Comparison of ENCODE assay signal across 13 mouse cellular contexts in genomic region chr1:77502554-77503119, GRCm38 (mm10). TPM values are rescaled to one million over a fixed set of nuclear protein-coding genes. Genes with fewer than 3 reads are reported as not detected.
DNase-seq lines count a peak whose midpoint lies in the region; ATAC-seq and TF ChIP-seq lines count a peak whose summit lies in the region.
"Had no signal": no experiment of that assay in that cellular context is flagged by ENCODE, and none has a peak within 500 bp of the region (broad histone marks: within the 10 kb centered on the region; RNA-seq: fewer than 3 reads in every experiment).

No protein-coding gene starts in this region.

- no peak overlapping the region for H3K9ac ChIP-seq in heart, adult 2 months (ENCODE audit: low read depth, low read length)
- peak overlapping the region; percentile 25; the same call in 1 of the 2 replicates for H3K9ac ChIP-seq in forebrain, embryonic 14.5 days (ENCODE audit: low read length)

- TF ChIP-seq EP300 in heart, adult 2 months (IDR thresholded peaks at IDR 0.05; ENCODE audit: insufficient read depth, low read depth, low read length) = no peak

- DNase-seq in heart, adult 11 months = peak; percentile 84
- DNase-seq in heart, adult 2 months = no peak
- DNase-seq in forebrain, embryonic 14.5 days (ENCODE audit: low spot score) = peak; percentile 55
- peak; percentile 81 for DNase-seq in midbrain, embryonic 10.5 days (ENCODE audit: low spot score)
- peak; percentile 74 for DNase-seq in retina, postnatal 1 day
- no peak for DNase-seq in cerebellum, postnatal 36 days
- no peak for DNase-seq in c-Kit-positive CD71-positive TER-119-positive erythroid progenitor cells, embryonic 14.5 days (ENCODE audit: low spot score)
- no peak for DNase-seq in MN1 (ENCODE audit: low spot score)
- DNase-seq: gastrocnemius, adult 2 months; heart, postnatal 4 days; kidney, postnatal 25 days; lung, postnatal 10 days; thymus, postnatal 4 days had no signal

- H3K4me1 ChIP-seq in heart, adult 2 months (ENCODE audit: control insufficient read depth, insufficient read depth, low read length) = peaks cover 11% of the 10 kb centered on the region
- peaks cover 82% of the 10 kb centered on the region for H3K4me1 ChIP-seq in forebrain, embryonic 14.5 days (ENCODE audit: control insufficient read depth, insufficient read depth, low read length)
- peaks cover 99% of the 10 kb centered on the region for H3K4me1 ChIP-seq in midbrain, embryonic 10.5 days

- H3K4me3 ChIP-seq in heart, adult 2 months = no peak overlapping the region
- H3K4me3 ChIP-seq in forebrain, embryonic 14.5 days (ENCODE audit: low read depth, low read length) = peak overlapping the region; percentile 23
- H3K4me3 ChIP-seq in midbrain, embryonic 10.5 days = peak overlapping the region; percentile 34; the same call in 1 of the 2 replicates
- H3K4me3 ChIP-seq: gastrocnemius, adult 2 months had no signal

- TF ChIP-seq CTCF in heart, adult 2 months (IDR thresholded peaks at IDR 0.05) = no peak

- intact Hi-C loops in heart, adult 2 months (cut with DNase I) = no loop called here

- H3K27me3 ChIP-seq in heart, adult 2 months (ENCODE audit: control insufficient read depth, insufficient read depth, low read length) = no peaks in the 10 kb centered on the region
- H3K27me3 ChIP-seq in forebrain, embryonic 14.5 days (replicated peaks; ENCODE audit: control insufficient read depth, insufficient read depth, low read length) = no peaks in the 10 kb centered on the region
- peaks cover 79% of the 10 kb centered on the region for H3K27me3 ChIP-seq in midbrain, embryonic 10.5 days (ENCODE audit: low read depth, poor library complexity, severe bottlenecking)

- WGBS in heart, adult 2 months = 60% methylated on average over 11 of the region's 11 CpGs
- 6% methylated on average over 11 of the region's 11 CpGs for WGBS in forebrain, embryonic 14.5 days
- 19% methylated on average over 11 of the region's 11 CpGs for WGBS in midbrain, embryonic 10.5 days

- no peak for TF ChIP-seq POLR2A in heart, adult 2 months (IDR thresholded peaks at IDR 0.05; ENCODE audit: insufficient read depth, low read depth, low read length)

- no peak overlapping the region for H3K27ac ChIP-seq in heart, adult 2 months
- no peak overlapping the region; the same call in 1 of the 2 replicates for H3K27ac ChIP-seq in forebrain, embryonic 14.5 days (ENCODE audit: low read depth, low read length)
- H3K27ac ChIP-seq in midbrain, embryonic 10.5 days (replicated peaks) = peak overlapping the region; percentile 72
- H3K27ac ChIP-seq: gastrocnemius, adult 2 months had no signal

- H3K9me3 ChIP-seq in forebrain, embryonic 14.5 days (replicated peaks; ENCODE audit: control insufficient read depth, low read length) = no peaks in the 10 kb centered on the region
- H3K9me3 ChIP-seq in midbrain, embryonic 10.5 days (replicated peaks) = no peaks in the 10 kb centered on the region

- H3K79me2 ChIP-seq in heart, adult 2 months (replicated peaks; ENCODE audit: control insufficient read depth, insufficient read depth, low read length) = peaks cover 5% of the 10 kb centered on the region

- H3K4me2 ChIP-seq in forebrain, embryonic 14.5 days (ENCODE audit: low read length) = peak overlapping the region; percentile 62

- no peak for ATAC-seq in forebrain, embryonic 14.5 days

- peaks cover 36% of the 10 kb centered on the region for H3K36me3 ChIP-seq in heart, adult 2 months (ENCODE audit: control insufficient read depth, insufficient read depth, low read length)
- peaks cover 20% of the 10 kb centered on the region for H3K36me3 ChIP-seq in forebrain, embryonic 14.5 days (ENCODE audit: control insufficient read depth, insufficient read depth, low read length)
- H3K36me3 ChIP-seq in midbrain, embryonic 10.5 days = peaks cover 34% of the 10 kb centered on the region

RNA-seq across cellular contexts. Expression of gene Epha4, which starts 12.3 kb away (rescaled TPM):
- 10 to 100 TPM; 25.4 to 45.5 TPM for total RNA-seq in heart, adult 2 months (2021)
- 28.4 and 62.6 TPM in 2 replicates for polyA plus RNA-seq in heart, adult 2 months (2012; rRNA removed)
- polyA plus RNA-seq in forebrain, embryonic 14.5 days (2014; fragmentation: Nextera tagmentation; extraction: Ambion mirVana) = 85.7 and 89.1 TPM in 2 replicates
- polyA plus RNA-seq in midbrain, embryonic 10.5 days (2016; fragmentation: Nextera tagmentation; extraction: Ambion mirVana) = 17.1 and 22.9 TPM in 2 replicates

Comparison
In these comparisons a context has a peak if more than half of its experiments do, and no peak if none do; other contexts are left out.
1. DNase-seq: peak in heart, adult 11 months (single experiment), forebrain, embryonic 14.5 days (single experiment), midbrain, embryonic 10.5 days (single experiment) and retina, postnatal 1 day (single experiment); none in heart, adult 2 months (0 of 2), cerebellum, postnatal 36 days (0 of 2), c-Kit-positive CD71-positive TER-119-positive erythroid progenitor cells, embryonic 14.5 days (single experiment) and MN1 (single experiment).